Mouse (Mus musculus): ENCODE results near the gene Irak2. TPM values are rescaled to one million over a fixed set of nuclear protein-coding genes. Genes with fewer than 3 reads are reported as not detected.
"Not testable (repeated sequence)": the region's sequence is repeated elsewhere in the genome, so short reads cannot be mapped to it uniquely, and the experiment has no call there.

Irak2 gene
- total RNA-seq, 1 experiment from 2014 or later = 13.8 TPM

DNA sequence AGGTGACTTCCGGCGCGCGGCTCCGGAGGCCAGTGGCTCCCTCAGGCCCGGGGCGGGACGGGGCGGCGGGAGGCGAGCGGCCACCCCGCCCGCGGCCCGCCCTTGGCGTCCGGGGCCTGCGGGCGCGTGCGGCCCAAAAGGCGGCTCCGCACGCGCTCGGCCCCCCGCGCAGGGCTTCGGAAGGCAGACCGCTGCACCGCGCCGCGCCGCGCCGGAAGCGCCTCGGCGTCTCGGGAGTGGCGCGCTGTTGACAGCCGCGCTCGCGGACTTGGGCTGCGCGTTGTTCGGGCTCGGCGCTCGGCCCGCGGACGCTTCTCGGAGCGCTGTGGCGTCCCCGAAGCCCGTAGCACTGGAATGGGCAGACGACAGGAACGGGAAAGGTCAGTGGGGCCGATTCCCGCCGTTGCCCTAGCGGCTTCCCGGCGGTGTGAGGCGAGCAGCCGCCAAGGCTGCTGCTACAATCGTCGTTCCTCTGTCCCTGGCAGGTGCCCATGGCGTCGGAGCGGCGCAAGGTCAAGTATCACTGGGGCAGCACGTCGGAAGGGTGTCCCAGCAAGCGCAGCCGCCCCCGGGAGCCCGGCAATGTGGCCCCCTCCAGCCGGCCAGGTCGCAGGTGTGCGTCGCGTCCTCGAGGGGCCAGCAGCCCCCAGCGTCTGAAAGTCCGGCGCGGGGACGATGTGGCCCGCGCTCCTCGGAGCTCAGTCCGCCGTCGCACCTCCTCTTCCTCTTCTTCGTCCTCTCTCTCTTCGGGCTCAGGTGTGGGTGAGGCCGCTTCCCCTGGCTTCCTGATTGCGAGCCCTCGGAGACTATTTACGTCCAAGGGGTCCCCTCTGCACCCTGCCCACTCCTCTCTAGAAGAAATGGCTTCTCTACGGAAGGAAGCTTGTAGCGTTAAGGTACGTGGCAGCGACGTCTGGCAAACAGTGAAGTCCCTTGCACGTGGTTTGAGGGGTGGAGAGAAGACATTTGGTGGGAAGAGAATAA lies 59.2 kb downstream of the Irak2 start:
- peak; percentile 45 for DNase-seq

DNA sequence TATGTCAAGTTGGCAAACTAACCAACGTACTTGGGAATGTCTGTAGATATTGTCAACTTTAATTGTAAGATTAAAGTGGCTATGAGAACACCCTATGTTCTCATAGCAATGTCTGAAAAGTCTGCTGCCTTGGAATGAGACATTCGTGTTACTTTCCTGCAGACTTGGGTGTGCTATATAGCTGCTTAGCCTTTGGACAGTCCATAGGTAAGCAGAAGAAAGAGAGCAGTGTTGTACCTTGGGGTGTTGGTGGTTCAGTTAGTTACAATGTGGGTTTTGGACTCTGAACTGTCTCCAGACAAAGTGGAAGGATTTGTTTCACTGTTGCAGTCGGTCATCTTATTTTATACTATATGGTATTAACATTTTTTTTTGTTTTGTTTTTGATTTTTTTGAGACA lies 74.5 kb downstream of the Irak2 start:
- DNase-seq = no peak

DNA sequence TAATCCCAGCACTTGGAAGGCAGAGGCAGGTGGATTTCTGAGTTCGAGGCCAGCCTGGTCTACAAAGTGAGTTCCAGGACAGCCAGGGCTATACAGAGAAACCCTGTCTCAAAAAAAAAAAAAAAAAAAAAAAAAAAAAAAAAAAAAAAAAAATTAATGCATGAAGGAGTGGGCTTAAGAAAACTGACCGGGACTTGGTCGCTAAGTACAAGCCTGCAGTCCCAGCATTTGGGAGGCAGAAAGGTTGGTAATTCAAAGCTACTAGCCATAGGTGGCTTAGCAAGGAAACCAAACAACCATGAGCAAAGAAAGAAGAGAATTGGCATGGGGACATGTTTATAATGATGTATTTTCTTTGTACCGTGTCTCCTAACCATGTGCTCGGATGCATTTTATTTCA lies 75.1 kb downstream of the Irak2 start:
- not testable (repeated sequence) for DNase-seq

DNA sequence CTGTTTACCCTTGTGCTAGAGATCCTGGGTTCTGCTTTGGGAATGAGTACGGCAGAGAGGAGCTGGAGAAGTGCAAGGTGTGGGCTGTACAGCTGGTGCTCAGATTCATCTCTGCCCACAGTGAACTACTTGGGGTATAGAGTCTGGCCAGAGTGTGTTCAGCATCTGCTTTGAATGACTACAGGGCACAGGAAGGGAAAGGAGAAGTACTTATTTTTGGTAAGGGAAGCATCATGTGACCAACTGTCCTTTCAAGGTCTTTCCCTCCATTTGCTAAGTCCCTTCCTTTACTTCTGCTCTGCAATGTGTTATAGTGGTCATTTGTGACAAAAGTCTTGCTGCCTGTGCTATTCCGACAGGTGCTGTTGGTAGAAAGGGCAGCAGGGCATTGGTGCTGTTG lies 76.0 kb downstream of the Irak2 start:
- no peak for DNase-seq

DNA sequence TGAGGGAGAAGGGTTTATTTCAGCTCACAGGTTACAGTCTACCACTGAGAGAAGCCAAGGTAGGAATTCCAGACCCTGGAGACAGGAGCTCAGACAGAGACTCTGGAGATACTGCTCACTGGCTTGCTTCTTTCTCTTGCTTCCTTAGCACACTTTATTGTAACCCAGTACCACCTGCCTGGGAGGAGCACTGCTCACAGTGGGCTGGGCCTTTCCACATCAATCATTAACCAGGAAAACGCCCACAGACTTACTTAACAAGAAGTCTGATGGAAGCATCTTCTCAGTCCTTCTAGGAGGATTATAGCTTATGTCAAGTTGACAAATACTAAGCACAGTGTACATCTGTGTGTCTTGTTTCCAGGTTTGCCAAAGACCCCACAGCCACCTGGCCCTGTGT lies 76.5 kb downstream of the Irak2 start:
- no peak for DNase-seq

DNA sequence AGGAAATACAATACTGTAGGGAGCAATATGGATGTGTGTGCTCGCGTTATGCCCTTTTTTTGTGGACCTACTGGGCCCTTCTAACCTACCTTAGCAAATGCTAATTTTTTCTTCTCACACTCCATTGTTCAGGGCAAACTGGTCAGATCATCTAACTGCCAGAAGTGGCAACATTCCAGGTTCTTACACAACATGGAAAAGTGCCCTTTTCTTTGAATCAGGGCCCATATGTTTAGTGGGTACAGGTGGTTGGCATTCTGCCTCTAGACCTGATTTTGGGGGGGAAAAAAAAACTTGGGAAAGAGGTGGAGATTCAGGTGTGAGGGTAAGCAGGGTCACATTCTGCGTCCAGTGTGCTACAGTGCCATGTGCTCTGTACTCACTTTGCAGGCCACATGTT lies 79.3 kb downstream of the Irak2 start:
- DNase-seq = no peak

DNA sequence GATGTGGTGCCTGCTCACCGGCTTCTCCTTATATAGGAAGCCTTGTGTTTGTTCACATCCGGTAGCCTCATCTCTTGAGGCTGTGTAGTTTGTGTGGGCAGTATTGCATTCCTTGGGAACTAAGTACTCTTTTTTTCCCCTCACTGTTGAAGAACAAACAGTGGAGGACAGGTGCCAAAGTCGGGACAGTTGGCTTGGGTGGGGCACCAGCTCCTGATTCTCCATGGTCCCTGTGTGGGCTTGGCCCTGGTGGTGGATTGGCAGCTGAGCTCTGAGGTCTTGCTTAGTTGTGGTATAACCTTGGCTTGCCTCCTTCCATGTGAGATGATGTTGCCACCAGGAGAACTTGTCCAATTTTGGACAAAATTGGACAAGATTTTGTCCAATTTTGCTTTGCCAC lies 81.6 kb downstream of the Irak2 start, which contains the start of gene Ghrl:
TSS of gene Ghrl (minus strand) at position 3 of the 400 bp plus-strand sequence.
- DNase-seq = no peak

DNA sequence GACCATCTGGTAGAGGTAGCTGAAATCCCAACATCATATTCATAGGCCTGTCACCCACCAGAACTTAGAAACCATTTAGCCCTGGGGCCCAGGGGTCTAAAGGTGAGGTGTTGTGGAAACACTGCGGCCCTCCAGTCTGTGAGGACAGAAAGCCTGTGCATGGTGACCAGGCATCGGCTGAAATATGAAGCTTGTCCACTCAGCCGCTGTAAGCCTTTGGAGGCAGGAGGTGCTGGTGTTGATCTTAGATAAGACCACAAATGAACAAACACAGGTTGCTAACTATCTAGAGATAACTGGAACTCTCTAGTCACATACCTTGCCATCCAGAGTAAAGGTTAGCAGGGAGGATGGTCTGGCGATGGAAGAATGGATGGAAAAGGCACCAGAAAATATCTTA lies 82.8 kb downstream of the Irak2 start:
- DNase-seq = no peak

DNA sequence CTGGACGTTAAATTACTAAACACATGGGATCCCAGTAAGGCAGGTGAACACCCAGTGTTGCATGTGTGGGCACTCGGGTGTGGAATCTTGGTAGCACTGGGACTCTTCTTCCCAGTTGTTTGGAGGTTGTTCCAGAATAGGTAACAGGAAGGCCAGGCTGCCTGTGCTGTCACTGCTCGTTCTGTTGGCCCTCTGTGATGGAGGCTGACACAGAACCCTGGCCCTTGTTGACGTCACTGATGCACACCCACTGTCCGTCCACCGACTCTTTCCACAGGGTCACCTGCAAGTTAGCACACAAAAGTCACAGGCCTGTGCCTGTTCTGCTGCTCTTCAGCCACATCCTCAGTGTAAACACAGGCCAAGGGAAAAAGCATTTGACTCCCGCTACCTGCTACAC lies 89.9 kb downstream of the Irak2 start:
- no peak for DNase-seq

DNA sequence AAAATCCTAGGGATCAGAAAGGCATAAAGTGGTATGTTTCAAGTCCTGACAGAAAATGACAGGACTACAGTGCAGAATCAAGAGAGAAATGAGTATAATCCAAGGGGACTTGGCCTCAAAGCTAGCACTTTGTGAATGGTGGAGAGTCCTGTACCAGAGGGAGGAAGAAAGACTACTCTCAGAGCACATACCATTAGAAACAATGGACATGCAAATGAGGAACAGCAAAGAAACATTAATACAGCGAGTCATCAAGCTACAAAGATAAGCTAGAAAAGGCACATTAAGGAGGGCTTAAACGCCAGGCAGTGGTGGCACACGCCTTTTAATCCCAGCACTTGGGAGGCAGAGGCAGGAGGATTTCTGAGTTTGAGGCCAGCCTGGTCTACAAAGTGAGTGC lies 93.0 kb downstream of the Irak2 start:
- DNase-seq = no peak

DNA sequence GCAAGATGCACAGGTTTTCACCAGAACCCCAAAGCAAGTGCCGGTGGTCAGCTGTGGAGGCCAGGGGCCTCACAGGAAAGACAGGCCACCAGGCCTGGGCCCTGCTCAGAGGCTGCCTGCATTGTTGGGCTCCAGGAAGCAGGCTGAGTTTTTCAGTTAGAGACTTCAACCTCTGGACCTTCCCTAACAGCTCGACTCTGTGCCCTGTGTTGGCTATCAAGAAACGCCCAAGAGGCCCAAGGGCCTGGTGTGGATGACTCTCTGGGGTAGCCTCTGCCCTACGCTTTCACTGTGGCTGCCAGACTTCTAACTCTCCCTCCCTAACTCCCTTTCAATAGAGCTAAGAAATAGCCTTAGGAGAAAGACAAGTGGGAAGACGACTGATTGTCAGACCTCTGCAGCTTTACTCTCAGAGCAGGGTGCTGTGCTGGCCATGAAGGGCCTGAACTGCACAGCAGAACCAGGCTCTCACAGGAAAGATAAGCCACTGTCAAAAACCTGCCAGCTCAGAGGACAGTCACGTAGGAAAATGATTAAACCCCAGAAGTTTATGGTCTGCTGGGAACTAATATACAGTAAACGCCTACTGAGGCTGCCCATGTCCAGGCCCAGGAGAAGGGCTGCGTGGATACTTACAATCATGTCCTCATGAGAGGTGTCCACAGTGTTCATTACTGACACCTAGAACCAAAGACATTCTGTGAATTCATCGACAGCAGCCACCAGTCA lies 99.2 kb downstream of the Irak2 start:
- DNase-seq = no peak

DNA sequence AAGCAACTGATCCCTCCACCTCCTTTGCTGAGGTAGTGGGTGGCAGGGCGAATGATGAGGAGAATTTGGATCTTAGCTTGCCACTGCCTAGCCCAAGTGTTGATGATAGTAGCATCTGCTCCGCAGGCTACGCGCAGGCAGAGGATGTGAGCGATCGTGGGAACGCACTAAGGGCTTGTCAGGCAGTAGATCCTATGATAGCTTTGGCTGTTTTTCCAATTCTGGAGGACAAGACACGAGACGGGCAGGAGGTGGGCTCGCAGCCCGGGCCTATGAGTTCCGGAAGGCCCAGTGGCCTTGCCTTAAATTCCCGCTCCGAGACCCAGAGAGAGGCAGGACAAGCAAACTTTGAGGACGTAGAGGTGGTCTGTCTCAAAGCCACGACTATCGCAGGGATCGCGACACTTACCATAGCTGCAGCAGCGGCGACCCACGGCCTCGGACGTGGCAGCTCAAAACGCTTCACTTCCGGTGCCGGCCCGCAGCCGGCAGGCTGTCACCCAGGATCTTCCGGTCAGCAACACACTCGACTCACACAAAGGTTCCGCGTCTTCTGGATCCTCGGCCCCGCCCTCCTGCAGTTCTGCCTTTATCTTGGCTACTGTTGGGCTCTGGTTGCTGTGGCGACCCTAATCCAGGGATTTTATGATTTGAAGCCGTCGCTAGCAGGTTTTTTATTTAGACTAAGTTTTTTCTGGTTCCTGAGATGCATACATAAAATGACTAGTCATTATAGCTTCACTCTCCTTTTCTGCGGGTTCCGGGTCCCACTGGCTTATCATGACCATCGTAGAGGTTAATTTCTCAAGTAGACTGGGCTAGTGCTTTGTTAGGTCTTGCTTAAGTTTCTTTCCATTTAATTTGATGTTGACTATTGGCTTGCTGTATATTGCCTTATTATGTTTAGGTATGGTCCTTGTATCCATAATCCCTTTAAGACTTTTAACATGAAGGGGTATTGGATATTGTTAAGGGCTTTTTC lies 102.3 kb downstream of the Irak2 start, which contains the start of gene Sec13:
TSS of gene Sec13 (minus strand) at position 508 of the 982 bp plus-strand sequence.
- DNase-seq = peak; percentile 83

DNA sequence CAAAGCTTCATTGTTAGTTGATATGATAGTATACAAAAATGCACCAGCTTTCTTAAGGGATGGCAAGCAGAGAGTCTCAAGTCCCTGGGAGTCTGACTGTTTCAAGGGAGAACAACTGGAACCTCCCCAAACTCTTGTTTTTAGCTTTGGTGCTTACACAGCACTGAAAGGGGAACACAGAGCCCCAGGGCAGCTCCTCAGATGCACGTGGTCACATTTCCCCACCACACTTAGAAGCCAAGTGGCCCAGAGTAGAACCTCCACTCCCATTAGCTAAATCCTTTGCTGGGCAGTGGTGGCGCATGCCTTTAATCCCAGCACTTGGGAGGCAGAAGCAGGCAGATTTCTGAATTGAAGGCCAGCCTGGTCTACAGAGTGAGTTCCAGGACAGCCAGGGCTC lies 103.2 kb downstream of the Irak2 start:
- DNase-seq = no peak

DNA sequence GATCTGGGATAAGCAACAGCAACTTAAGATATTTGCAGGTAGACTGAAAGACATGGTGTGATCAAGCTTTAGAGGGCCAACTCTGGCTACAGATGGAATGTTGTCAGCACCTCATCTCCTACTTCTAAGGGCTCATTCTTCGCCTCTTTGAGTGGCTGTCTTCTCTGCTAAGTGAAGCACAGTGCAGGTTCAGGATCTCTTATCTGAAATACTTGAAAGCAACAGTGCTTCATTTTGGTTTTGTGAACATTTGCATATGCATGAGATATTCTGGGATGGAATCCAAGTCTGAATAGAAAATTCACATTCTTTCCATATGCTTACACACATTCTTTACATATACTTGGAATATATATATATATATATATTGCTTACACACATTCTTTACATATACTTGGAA lies 104.1 kb downstream of the Irak2 start:
- no peak for DNase-seq

DNA sequence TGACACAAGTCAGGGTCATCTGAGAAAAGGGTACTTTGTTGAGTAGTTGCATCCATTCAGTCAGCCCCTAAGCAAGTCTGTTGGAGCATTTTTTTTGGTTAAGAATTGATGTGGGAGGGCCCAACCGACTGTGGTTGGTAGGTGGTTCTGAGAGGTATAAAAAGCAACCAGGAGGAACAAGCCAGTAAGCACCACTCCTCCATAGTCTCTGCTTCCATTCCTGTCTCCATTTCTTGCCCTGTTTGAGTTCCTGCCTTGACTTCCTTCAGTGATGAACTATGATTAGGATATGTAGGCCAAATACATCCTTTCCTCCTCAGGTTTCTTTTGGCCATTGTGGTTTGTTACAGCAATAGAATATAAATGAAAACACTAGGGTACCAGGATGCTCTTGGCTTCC lies 104.8 kb downstream of the Irak2 start:
- DNase-seq = no peak

Small RNA genes within 50 kb of the gene (microRNA-seq; reads per million reads assigned to microRNA genes)
- gene Mir7042 = 0.36 to 0.69 reads per million in 2 experiments

Other genes starting within 250 kb of the Irak2 start
- 3.9 and 4.5 TPM in 2 replicates for gene Ttll3, start 249.2 kb upstream of the Irak2 start, total RNA-seq (2021)
- gene Rpusd3, start 219.1 kb upstream of the Irak2 start, total RNA-seq (2021) = 7.6 and 8.1 TPM in 2 replicates
- 153 and 182 TPM in 2 replicates for gene Cidec, start 202.7 kb upstream of the Irak2 start, total RNA-seq (2021)
- 47.5 and 55.0 TPM in 2 replicates for gene Jagn1, start 195.9 kb upstream of the Irak2 start, total RNA-seq (2021)
- gene Il17re, start 180.0 kb upstream of the Irak2 start, total RNA-seq (2021) = 0.76 and 1.5 TPM in 2 replicates
- 18.0 and 19.3 TPM in 2 replicates for gene Il17rc, start 167.0 kb upstream of the Irak2 start, total RNA-seq (2021)
- gene Creld1, start 155.2 kb upstream of the Irak2 start, total RNA-seq (2021) = 45.2 and 59.9 TPM in 2 replicates
- gene Prrt3, start 136.5 kb upstream of the Irak2 start, total RNA-seq (2021) = 0.30 TPM in 1 of 2 replicates, not detected in the other
- gene Emc3, start 106.8 kb upstream of the Irak2 start, total RNA-seq (2021) = 116 and 125 TPM in 2 replicates
- gene Fancd2, start 106.8 kb upstream of the Irak2 start, total RNA-seq (2021) = 2.0 and 3.0 TPM in 2 replicates
- 0.70 TPM in 1 of 2 replicates, not detected in the other for gene Fancd2os, start 37.8 kb upstream of the Irak2 start, total RNA-seq (2021)
- 175 and 224 TPM in 2 replicates for gene Brk1, start 33.7 kb upstream of the Irak2 start, total RNA-seq (2021)
- 31.6 and 32.6 TPM in 2 replicates for gene Vhl, start 14.5 kb upstream of the Irak2 start, total RNA-seq (2021)
- 49.5 and 50.7 TPM in 2 replicates for gene Tatdn2, start 58.6 kb downstream of the Irak2 start, total RNA-seq (2021)
- not detected in 2 replicates for gene Ghrl, start 81.4 kb downstream of the Irak2 start, total RNA-seq (2021)
- gene Sec13, start 102.3 kb downstream of the Irak2 start, total RNA-seq (2021) = 109 and 115 TPM in 2 replicates

Measured in adrenal gland, postnatal 25 days (tissue).